In genomic region chr2:180473080-180473440, GRCm38 (mm10) we compare ENCODE assay signal across 8 mouse cellular contexts. TPM values are rescaled to one million over a fixed set of nuclear protein-coding genes. Genes with fewer than 3 reads are reported as not detected.
DNase-seq lines count a peak whose midpoint lies in the region; ATAC-seq lines count a peak whose summit lies in the region.

No protein-coding gene starts in this region.

- no peak overlapping the region for H3K4me2 ChIP-seq in forebrain, embryonic 14.5 days (ENCODE audit: low read length)
- H3K4me2 ChIP-seq in midbrain, embryonic 11.5 days: no peak overlapping the region
- H3K4me2 ChIP-seq in stomach, embryonic 15.5 days: peak overlapping the region; percentile 23; the same call in 1 of the 2 replicates

- H3K27me3 ChIP-seq in forebrain, embryonic 14.5 days (replicated peaks; ENCODE audit: control insufficient read depth, insufficient read depth, low read length): no peaks in the 10 kb centered on the region
- peaks cover 6% of the 10 kb centered on the region for H3K27me3 ChIP-seq in midbrain, embryonic 11.5 days (ENCODE audit: control insufficient read depth, insufficient read depth, low read length)
- H3K27me3 ChIP-seq in stomach, embryonic 15.5 days (replicated peaks): 0 out of 2 replicates have a peak, but pooled peaks cover 5% of the 10 kb centered on the region

- intact Hi-C loops in left cerebral cortex, postnatal 10 days (cut with DNase I): loop anchor here (5.0 kb wide), 2 partner anchors 84 to 304 kb away; partner anchors contain the start of gene Bhlhe23

- no peak overlapping the region for H3K9ac ChIP-seq in forebrain, embryonic 14.5 days (ENCODE audit: low read length)
- H3K9ac ChIP-seq in midbrain, embryonic 11.5 days (ENCODE audit: low read length): no peak overlapping the region
- no peak overlapping the region for H3K9ac ChIP-seq in stomach, embryonic 15.5 days

- peak; percentile 93 for ATAC-seq in forebrain, embryonic 14.5 days
- peak; percentile 78 for ATAC-seq in midbrain, embryonic 11.5 days (ENCODE audit: low FRiP score)
- ATAC-seq in stomach, embryonic 15.5 days (ENCODE audit: insufficient read depth, low FRiP score, low read depth): peak; percentile 65; the same call in 1 of the 2 replicates

- H3K4me1 ChIP-seq in forebrain, embryonic 14.5 days (ENCODE audit: control insufficient read depth, insufficient read depth, low read length): no peaks in the 10 kb centered on the region
- no peaks in the 10 kb centered on the region for H3K4me1 ChIP-seq in midbrain, embryonic 11.5 days (ENCODE audit: control insufficient read depth, insufficient read depth, low read length)
- H3K4me1 ChIP-seq in stomach, embryonic 15.5 days: no peaks in the 10 kb centered on the region

- H3K27ac ChIP-seq in forebrain, embryonic 14.5 days (ENCODE audit: low read depth, low read length): no peak overlapping the region
- H3K27ac ChIP-seq in midbrain, embryonic 11.5 days (ENCODE audit: low read depth, low read length): no peak overlapping the region
- H3K27ac ChIP-seq in stomach, embryonic 15.5 days: no peak overlapping the region

- 33% methylated on average over 7 of the region's 7 CpGs for WGBS in forebrain, embryonic 14.5 days
- 41% methylated on average over 7 of the region's 7 CpGs for WGBS in midbrain, embryonic 11.5 days
- 40% methylated on average over 7 of the region's 7 CpGs for WGBS in stomach, embryonic 15.5 days

- no peaks in the 10 kb centered on the region for H3K36me3 ChIP-seq in forebrain, embryonic 14.5 days (ENCODE audit: control insufficient read depth, insufficient read depth, low read length)
- H3K36me3 ChIP-seq in midbrain, embryonic 11.5 days (ENCODE audit: control insufficient read depth, insufficient read depth, low read length): no peaks in the 10 kb centered on the region
- H3K36me3 ChIP-seq in stomach, embryonic 15.5 days: no peaks in the 10 kb centered on the region

- no peaks in the 10 kb centered on the region for H3K9me3 ChIP-seq in forebrain, embryonic 14.5 days (replicated peaks; ENCODE audit: control insufficient read depth, low read length)
- no peaks in the 10 kb centered on the region for H3K9me3 ChIP-seq in midbrain, embryonic 11.5 days (ENCODE audit: control insufficient read depth, low read length)
- no peaks in the 10 kb centered on the region for H3K9me3 ChIP-seq in stomach, embryonic 15.5 days

- H3K4me3 ChIP-seq in forebrain, embryonic 14.5 days (ENCODE audit: low read depth, low read length): no peak overlapping the region
- no peak overlapping the region for H3K4me3 ChIP-seq in midbrain, embryonic 11.5 days (ENCODE audit: low read depth, low read length)
- no peak overlapping the region for H3K4me3 ChIP-seq in stomach, embryonic 15.5 days (replicated peaks)

- peak; percentile 45 for DNase-seq in cerebellum, adult 9-10 months
- DNase-seq in cerebellum, adult 11 months: no peak
- DNase-seq in adrenal gland, postnatal 36 days: peak; percentile 29 to 39
- DNase-seq in forebrain, embryonic 14.5 days (ENCODE audit: low spot score): peak; percentile 94
- DNase-seq in induced T-regulatory cell, adult 2 months (ENCODE audit: low read depth): peak; percentile 67
- peak; percentile 52 to 78 for DNase-seq in left cerebral cortex, postnatal 10 days (ENCODE audit: extremely low spot score in 1 of 2, low spot score in 2 of 2)
- peak; percentile 95 for DNase-seq in midbrain, embryonic 11.5 days (ENCODE audit: low spot score, missing footprints)

RNA-seq across cellular contexts. Expression of gene Slco4a1, which starts 17.0 kb away (rescaled TPM):
- 1 to 10 TPM in 1 of 2 experiments, under 1 TPM in 1; 0.70 to 1.5 TPM for total RNA-seq in adrenal gland, postnatal 36 days (2021)
- 0.74 and 1.1 TPM in 2 replicates for polyA plus RNA-seq in forebrain, embryonic 14.5 days (2014; fragmentation: Nextera tagmentation; extraction: Ambion mirVana)
- 1 to 10 TPM; 1.5 TPM for total RNA-seq in left cerebral cortex, postnatal 10 days (2021)
- 4.9 and 5.5 TPM in 2 replicates for polyA plus RNA-seq in midbrain, embryonic 11.5 days (2014; fragmentation: Nextera tagmentation; extraction: Ambion mirVana)
- 3.1 and 4.0 TPM in 2 replicates for polyA plus RNA-seq in stomach, embryonic 15.5 days (2015; fragmentation: Nextera tagmentation; extraction: Ambion mirVana)

RNA-seq across cellular contexts. Expression of gene Ntsr1, which starts 26.7 kb away (rescaled TPM):
- total RNA-seq in adrenal gland, postnatal 36 days (2021): not detected
- 4.4 and 6.1 TPM in 2 replicates for polyA plus RNA-seq in forebrain, embryonic 14.5 days (2014; fragmentation: Nextera tagmentation; extraction: Ambion mirVana)
- total RNA-seq in left cerebral cortex, postnatal 10 days (2021): 10 to 100 TPM; 27.3 to 29.2 TPM
- polyA plus RNA-seq in midbrain, embryonic 11.5 days (2014; fragmentation: Nextera tagmentation; extraction: Ambion mirVana): 0.04 and 0.14 TPM in 2 replicates
- 0.89 and 1.3 TPM in 2 replicates for polyA plus RNA-seq in stomach, embryonic 15.5 days (2015; fragmentation: Nextera tagmentation; extraction: Ambion mirVana)
